Mouse (Mus musculus) midbrain, embryonic 13.5 days (tissue): Measurements from ENCODE around the gene Tex261. TPM values are rescaled to one million over a fixed set of nuclear protein-coding genes. Genes with fewer than 3 reads are reported as not detected.

Source experiments
- ATAC-seq: fragments of 200-750 bp; cut with Nextera tagmentation; 2 replicates; pipeline ENCODE4 v1.8.0; 2017; ENCODE audit warnings: mild to moderate bottlenecking, moderate TSS enrichment, moderate library complexity
- H3K27ac ChIP-seq: fragments of 300-500 bp; sonication (generic); 2 replicates; pipeline ENCODE4 v1.5.1; 2015; ENCODE audit warnings: inconsistent platforms, mild to moderate bottlenecking, moderate library complexity
- H3K27me3 ChIP-seq: fragments of 300-500 bp; sonication (generic); 2 replicates; pipeline ENCODE4 v1.6.1; 2015; ENCODE audit warnings: mild to moderate bottlenecking, inconsistent platforms
- H3K36me3 ChIP-seq: fragments of 300-500 bp; sonication (generic); 2 replicates; pipeline ENCODE4 v1.6.1; 2015; ENCODE audit warnings: mild to moderate bottlenecking, inconsistent platforms
- H3K4me1 ChIP-seq: fragments of 300-500 bp; sonication (generic); replicated peaks from 2 replicates; pipeline ENCODE4 v1.6.1; 2015; ENCODE audit warnings: inconsistent platforms
- H3K4me2 ChIP-seq: fragments of 300-500 bp; sonication (generic); replicated peaks from 2 replicates; pipeline ENCODE4 v1.6.1; 2015; ENCODE audit warnings: moderate library complexity, mild to moderate bottlenecking, inconsistent platforms
- H3K4me3 ChIP-seq: fragments of 300-500 bp; sonication (generic); replicated peaks from 2 replicates; pipeline ENCODE4 v1.5.1; 2015; ENCODE audit warnings: mild to moderate bottlenecking, inconsistent platforms
- H3K9ac ChIP-seq: fragments of 300-500 bp; sonication (generic); replicated peaks from 2 replicates; pipeline ENCODE4 v1.6.1; 2015; ENCODE audit warnings: mild to moderate bottlenecking, inconsistent platforms
- H3K9me3 ChIP-seq: fragments of 300-500 bp; sonication (generic); 2 replicates; pipeline ENCODE4 v1.6.1; 2016; ENCODE audit warnings: mild to moderate bottlenecking, inconsistent platforms
- WGBS: fragments of 180-500 bp; shearing (Covaris S2); methylation state at CpG from one replicate; pipeline ENCODE4 v1.1.7; 2015; 5-methylcytosine and 5-hydroxymethylcytosine counted together
- polyA plus RNA-seq: library from polyadenylated mRNA; unstranded; fragments of >200 nt; fragmentation: Nextera tagmentation; extraction: Ambion mirVana; gene quantifications from 2 replicates; pipeline ENCODE4 v1.2.1, GENCODE M21; 2015

Tex261 gene
- polyA plus RNA-seq, 1 experiment from 2014 or later: 61.7 TPM

- WGBS: 8% methylated on average over 11 of the region's 11 CpGs
- ATAC-seq: no peak
- Histone ChIP-seq H3K4me1 (no peaks in the 10 kb centered on the region), H3K27me3 (peaks cover 43% of the 10 kb centered on the region), H3K27ac (no peak overlapping the region), H3K36me3 (no peaks in the 10 kb centered on the region), H3K4me2 (no peak overlapping the region), H3K9me3 (no peaks in the 10 kb centered on the region), H3K9ac (no peak overlapping the region), H3K4me3 (no peak overlapping the region)
These were observed 25.4 kb downstream of the Tex261 start for GRCm38 (mm10) chr6:83750171-83750684.

GRCm38 (mm10) chr6:83749286-83749685, 26.3 kb downstream of the Tex261 start:
- peaks cover 40% of the 10 kb centered on the region for H3K27me3 ChIP-seq

GRCm38 (mm10) chr6:83745466-83745865, 30.1 kb downstream of the Tex261 start:
- H3K4me2 ChIP-seq: no peak overlapping the region
- peaks cover 16% of the 10 kb centered on the region; the same call in 1 of the 2 replicates for H3K27me3 ChIP-seq
- no peak overlapping the region for H3K27ac ChIP-seq
- no peak for ATAC-seq
- H3K36me3 ChIP-seq: no peaks in the 10 kb centered on the region
- H3K4me3 ChIP-seq: no peak overlapping the region
- no peak overlapping the region for H3K9ac ChIP-seq
- no peaks in the 10 kb centered on the region for H3K9me3 ChIP-seq
- 44% methylated on average over 2 of the region's 2 CpGs for WGBS
- H3K4me1 ChIP-seq: no peaks in the 10 kb centered on the region

More at GRCm38 (mm10) chr6:83749286-83749685, 26.3 kb downstream of the Tex261 start:
- Histone ChIP-seq H3K9ac (no peak overlapping the region), H3K4me3 (no peak overlapping the region), H3K27ac (no peak overlapping the region), H3K36me3 (no peaks in the 10 kb centered on the region), H3K4me2 (no peak overlapping the region), H3K9me3 (no peaks in the 10 kb centered on the region), H3K4me1 (no peaks in the 10 kb centered on the region)
- 45% methylated on average over 3 of the region's 3 CpGs for WGBS
- 0 out of 2 replicates have a peak, but pooled peaks have one; percentile 15 for ATAC-seq

- Histone ChIP-seq H3K4me1 (no peaks in the 10 kb centered on the region), H3K27ac (no peak overlapping the region), H3K4me2 (no peak overlapping the region), H3K27me3 (peaks cover 16% of the 10 kb centered on the region; the same call in 1 of the 2 replicates), H3K4me3 (no peak overlapping the region), H3K36me3 (no peaks in the 10 kb centered on the region), H3K9me3 (no peaks in the 10 kb centered on the region), H3K9ac (no peak overlapping the region)
- no peak for ATAC-seq
- WGBS: 68% methylated on average over 5 of the region's 5 CpGs
These were observed 31.1 kb downstream of the Tex261 start for GRCm38 (mm10) chr6:83744557-83744956.

GRCm38 (mm10) chr6:83744126-83744525, 31.5 kb downstream of the Tex261 start:
- no peak overlapping the region for H3K9ac ChIP-seq
- ATAC-seq: no peak
- H3K9me3 ChIP-seq: no peaks in the 10 kb centered on the region
- H3K27me3 ChIP-seq: peaks cover 14% of the 10 kb centered on the region; the same call in 1 of the 2 replicates
- no peaks in the 10 kb centered on the region for H3K36me3 ChIP-seq
- 70% methylated on average over 5 of the region's 5 CpGs for WGBS
- H3K4me1 ChIP-seq: no peaks in the 10 kb centered on the region
- no peak overlapping the region for H3K4me2 ChIP-seq
- no peak overlapping the region for H3K27ac ChIP-seq
- H3K4me3 ChIP-seq: no peak overlapping the region

GRCm38 (mm10) chr6:83743212-83743611, 32.4 kb downstream of the Tex261 start:
- WGBS: 62% methylated on average over 5 of the region's 5 CpGs
- no peak for ATAC-seq

GRCm38 (mm10) chr6:83742761-83743160, 32.9 kb downstream of the Tex261 start, which contains the start of gene Atp6v1b1:
Atp6v1b1 (plus strand) TSS chr6:83742990.
- ATAC-seq: no peak
- H3K4me3 ChIP-seq: no peak within 1 kb of the TSS
- H3K4me2 ChIP-seq: no peak within 1 kb of the TSS
- H3K9ac ChIP-seq: no peak within 1 kb of the TSS
- H3K36me3 ChIP-seq: no peaks in the 10 kb centered on the region
- H3K4me1 ChIP-seq: no peaks in the 10 kb centered on the region
- H3K27me3 ChIP-seq: peaks cover 8% of the 10 kb centered on the region; the same call in 1 of the 2 replicates
- whole genome bisulfite sequencing: 62% methylated on average over 5 of the region's 5 CpGs
- no peaks in the 10 kb centered on the region for H3K9me3 ChIP-seq
- no peak within 1 kb of the TSS for H3K27ac ChIP-seq

More at GRCm38 (mm10) chr6:83743212-83743611, 32.4 kb downstream of the Tex261 start:
- H3K9ac ChIP-seq: no peak overlapping the region
- no peaks in the 10 kb centered on the region for H3K4me1 ChIP-seq
- no peak overlapping the region for H3K27ac ChIP-seq
- H3K9me3 ChIP-seq: no peaks in the 10 kb centered on the region
- H3K4me3 ChIP-seq: no peak overlapping the region
- no peaks in the 10 kb centered on the region for H3K36me3 ChIP-seq
- no peak overlapping the region for H3K4me2 ChIP-seq
- peaks cover 12% of the 10 kb centered on the region; the same call in 1 of the 2 replicates for H3K27me3 ChIP-seq

- Histone ChIP-seq H3K36me3 (no peaks in the 10 kb centered on the region), H3K4me1 (no peaks in the 10 kb centered on the region), H3K4me2 (no peak overlapping the region), H3K4me3 (no peak overlapping the region), H3K27ac (no peak overlapping the region), H3K27me3 (0 out of 2 replicates have a peak, but pooled peaks cover 1% of the 10 kb centered on the region), H3K9me3 (peaks cover 7% of the 10 kb centered on the region; the same call in 1 of the 2 replicates), H3K9ac (no peak overlapping the region)
- 89% methylated on average over 6 of the region's 6 CpGs for WGBS
- no peak for ATAC-seq
These were observed 37.0 kb downstream of the Tex261 start for GRCm38 (mm10) chr6:83738596-83738995.

- Histone ChIP-seq H3K27ac (no peak overlapping the region), H3K4me1 (no peaks in the 10 kb centered on the region), H3K4me2 (no peak overlapping the region), H3K9ac (no peak overlapping the region), H3K9me3 (peaks cover 7% of the 10 kb centered on the region; the same call in 1 of the 2 replicates), H3K36me3 (no peaks in the 10 kb centered on the region), H3K4me3 (no peak overlapping the region), H3K27me3 (0 out of 2 replicates have a peak, but pooled peaks cover 3% of the 10 kb centered on the region)
- ATAC-seq: no peak
- WGBS: 39% methylated on average over 13 of the region's 13 CpGs
These were observed 38.3 kb downstream of the Tex261 start for GRCm38 (mm10) chr6:83737311-83737710.

- Histone ChIP-seq H3K27ac (no peak overlapping the region), H3K9ac (no peak overlapping the region), H3K27me3 (peaks cover 18% of the 10 kb centered on the region; the same call in 1 of the 2 replicates), H3K4me2 (no peak overlapping the region), H3K4me3 (no peak overlapping the region), H3K36me3 (no peaks in the 10 kb centered on the region), H3K4me1 (no peaks in the 10 kb centered on the region), H3K9me3 (peaks cover 7% of the 10 kb centered on the region; the same call in 1 of the 2 replicates)
- ATAC-seq: no peak
- WGBS: 34% methylated on average over 5 of the region's 5 CpGs
These were observed 44.5 kb downstream of the Tex261 start for GRCm38 (mm10) chr6:83731128-83731527.

GRCm38 (mm10) chr6:83729350-83729970, 46.2 kb downstream of the Tex261 start:
- peaks cover 23% of the 10 kb centered on the region for H3K27me3 ChIP-seq

GRCm38 (mm10) chr6:83728488-83728887, 47.1 kb downstream of the Tex261 start:
- ATAC-seq: no peak
- WGBS: 90% methylated on average over 3 of the region's 3 CpGs
- Histone ChIP-seq H3K9ac (no peak overlapping the region), H3K36me3 (no peaks in the 10 kb centered on the region), H3K4me3 (no peak overlapping the region), H3K4me2 (no peak overlapping the region), H3K27ac (no peak overlapping the region), H3K27me3 (peaks cover 31% of the 10 kb centered on the region), H3K9me3 (no peaks in the 10 kb centered on the region), H3K4me1 (no peaks in the 10 kb centered on the region)

More at GRCm38 (mm10) chr6:83729350-83729970, 46.2 kb downstream of the Tex261 start:
- no peak for ATAC-seq
- no peaks in the 10 kb centered on the region for H3K4me1 ChIP-seq
- H3K27ac ChIP-seq: no peak overlapping the region
- no peak overlapping the region for H3K9ac ChIP-seq
- no peaks in the 10 kb centered on the region for H3K36me3 ChIP-seq
- H3K9me3 ChIP-seq: peaks cover 5% of the 10 kb centered on the region; the same call in 1 of the 2 replicates
- WGBS: 71% methylated on average over 14 of the region's 14 CpGs
- H3K4me2 ChIP-seq: no peak overlapping the region
- H3K4me3 ChIP-seq: no peak overlapping the region
